Mouse (Mus musculus): Measurements from ENCODE around the gene Lrrc75a. TPM values are rescaled to one million over a fixed set of nuclear protein-coding genes. Genes with fewer than 3 reads are reported as not detected.

Lrrc75a gene
- polyA plus RNA-seq, 1 experiment: 6.9 TPM

DNA sequence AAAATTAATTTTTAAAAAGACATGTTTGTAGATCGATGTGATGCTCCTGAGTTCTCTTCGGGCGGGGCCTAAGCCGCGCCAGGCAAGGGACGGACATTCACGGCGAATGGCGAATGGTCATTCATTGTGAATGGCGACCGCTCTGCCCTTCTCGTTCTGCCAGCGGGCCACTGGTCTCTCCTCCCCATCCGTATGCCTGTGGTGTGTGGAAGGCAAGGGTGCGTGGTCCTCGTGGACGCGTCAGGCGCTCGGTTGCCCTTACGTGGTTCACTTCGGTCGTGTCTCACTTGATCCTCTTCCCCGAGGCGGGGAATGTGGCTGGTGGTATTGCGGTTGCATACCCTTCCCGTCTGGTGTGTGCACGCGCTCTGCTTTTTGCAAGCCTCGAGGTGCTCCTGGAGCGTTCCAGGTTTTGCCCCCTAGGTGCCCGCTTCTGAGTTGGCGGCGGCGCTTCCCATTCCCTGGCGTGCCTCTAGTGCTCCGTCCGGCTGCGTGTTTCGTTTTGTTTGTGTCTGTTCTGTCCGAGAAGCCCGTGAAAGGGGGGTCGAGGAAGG is 87.8 kb downstream of the Lrrc75a start:
- TF ChIP-seq CTCF (IDR thresholded peaks at IDR 0.05; ENCODE audit: borderline replicate concordance, control insufficient read depth, extremely low read depth, insufficient read depth, low read length, poor library complexity): no peak
- no peak for TF ChIP-seq POLR2A (IDR thresholded peaks at IDR 0.05; ENCODE audit: control insufficient read depth, extremely low read depth, insufficient read depth, low read length, poor library complexity)
- DNase-seq: no peak
- Histone ChIP-seq H3K27me3 (ENCODE audit: control insufficient read depth, insufficient read depth, low read length) (no peaks in the 10 kb centered on the region), H3K4me3 (ENCODE audit: control insufficient read depth, insufficient read depth, low read length) (peak overlapping the region; percentile 11; the same call in 1 of the 2 replicates), H3K27ac (ENCODE audit: control insufficient read depth, insufficient read depth, low read length) (no peak overlapping the region), H3K4me1 (replicated peaks; ENCODE audit: control insufficient read depth, insufficient read depth, low read length) (peaks cover 12% of the 10 kb centered on the region), H3K36me3 (ENCODE audit: control insufficient read depth, insufficient read depth, low read length) (no peaks in the 10 kb centered on the region; the same call in 1 of the 2 replicates)
- WGBS: 62% methylated on average over 43 of the region's 43 CpGs

GRCm38 (mm10) chr11:62558961-62559646 is 89.2 kb downstream of the Lrrc75a start:
- peak overlapping the region; percentile 25; the same call in 1 of the 2 replicates for H3K27ac ChIP-seq (ENCODE audit: control insufficient read depth, insufficient read depth, low read length)
- no peak for DNase-seq
- H3K36me3 ChIP-seq (ENCODE audit: control insufficient read depth, insufficient read depth, low read length): peaks cover 10% of the 10 kb centered on the region
- TF ChIP-seq CTCF (IDR thresholded peaks at IDR 0.05; ENCODE audit: borderline replicate concordance, control insufficient read depth, extremely low read depth, insufficient read depth, low read length, poor library complexity) (no peak), POLR2A (IDR thresholded peaks at IDR 0.05; ENCODE audit: control insufficient read depth, extremely low read depth, insufficient read depth, low read length, poor library complexity) (no peak)
- peaks cover 12% of the 10 kb centered on the region for H3K4me1 ChIP-seq (replicated peaks; ENCODE audit: control insufficient read depth, insufficient read depth, low read length)
- H3K27me3 ChIP-seq (ENCODE audit: control insufficient read depth, insufficient read depth, low read length): no peaks in the 10 kb centered on the region
- H3K4me3 ChIP-seq (ENCODE audit: control insufficient read depth, insufficient read depth, low read length): no peak overlapping the region
- WGBS: 31% methylated on average over 6 of the region's 6 CpGs

DNA sequence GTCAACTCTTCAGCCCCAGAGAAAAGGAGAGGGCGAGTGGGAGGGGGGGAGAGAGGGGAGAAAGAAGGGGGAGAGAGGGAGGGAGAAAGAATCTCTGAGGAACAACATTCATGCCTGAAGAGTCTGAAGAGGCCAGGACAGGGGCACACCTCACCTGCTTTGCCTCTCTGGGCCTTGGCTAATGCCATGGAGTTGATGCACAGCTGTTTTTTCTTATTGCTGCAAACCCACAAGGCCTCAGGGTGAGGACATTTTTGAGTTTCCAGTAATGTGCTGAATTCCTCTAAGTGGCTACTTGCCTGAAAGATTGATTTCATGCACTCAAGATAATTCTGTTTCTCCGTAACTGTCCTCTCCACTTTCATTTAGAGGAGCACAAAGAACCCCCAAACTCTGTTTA is 90.2 kb downstream of the Lrrc75a start:
- TF ChIP-seq CTCF (IDR thresholded peaks at IDR 0.05; ENCODE audit: borderline replicate concordance, control insufficient read depth, extremely low read depth, insufficient read depth, low read length, poor library complexity) (no peak), POLR2A (IDR thresholded peaks at IDR 0.05; ENCODE audit: control insufficient read depth, extremely low read depth, insufficient read depth, low read length, poor library complexity) (no peak)
- WGBS: 87% methylated on average over 2 of the region's 2 CpGs
- Histone ChIP-seq H3K27ac (ENCODE audit: control insufficient read depth, insufficient read depth, low read length) (no peak overlapping the region), H3K36me3 (ENCODE audit: control insufficient read depth, insufficient read depth, low read length) (peaks cover 20% of the 10 kb centered on the region), H3K4me3 (ENCODE audit: control insufficient read depth, insufficient read depth, low read length) (no peak overlapping the region), H3K27me3 (ENCODE audit: control insufficient read depth, insufficient read depth, low read length) (no peaks in the 10 kb centered on the region), H3K4me1 (replicated peaks; ENCODE audit: control insufficient read depth, insufficient read depth, low read length) (peaks cover 12% of the 10 kb centered on the region)
- DNase-seq: no peak

DNA sequence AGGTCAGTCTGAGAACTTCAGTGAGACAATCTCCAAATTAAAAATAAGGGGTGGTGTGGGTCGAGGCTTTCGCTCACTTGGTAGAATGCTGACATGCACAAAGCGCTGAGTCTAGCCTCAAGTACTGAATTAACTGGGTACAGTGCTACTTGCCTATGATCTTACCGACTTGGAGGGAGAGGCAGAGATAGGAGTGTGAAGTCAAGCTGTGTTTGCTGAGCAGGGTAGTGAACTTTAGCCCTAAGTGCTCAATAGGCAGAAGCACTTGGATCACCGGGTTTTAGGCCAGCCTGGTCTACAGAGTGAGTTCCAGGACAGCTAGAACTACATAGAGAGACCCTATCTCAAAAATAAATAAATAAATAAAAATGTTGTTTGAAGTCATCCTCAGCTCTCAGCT is 91.1 kb downstream of the Lrrc75a start:
- WGBS: 84% methylated on average over 5 of the region's 5 CpGs
- H3K4me3 ChIP-seq (ENCODE audit: control insufficient read depth, insufficient read depth, low read length): no peak overlapping the region
- no peak for TF ChIP-seq POLR2A (IDR thresholded peaks at IDR 0.05; ENCODE audit: control insufficient read depth, extremely low read depth, insufficient read depth, low read length, poor library complexity)
- TF ChIP-seq CTCF (IDR thresholded peaks at IDR 0.05; ENCODE audit: borderline replicate concordance, control insufficient read depth, extremely low read depth, insufficient read depth, low read length, poor library complexity): no peak
- DNase-seq: no peak
- H3K4me1 ChIP-seq (replicated peaks; ENCODE audit: control insufficient read depth, insufficient read depth, low read length): peaks cover 12% of the 10 kb centered on the region
- no peaks in the 10 kb centered on the region for H3K27me3 ChIP-seq (ENCODE audit: control insufficient read depth, insufficient read depth, low read length)
- H3K27ac ChIP-seq (ENCODE audit: control insufficient read depth, insufficient read depth, low read length): no peak overlapping the region
- H3K36me3 ChIP-seq (ENCODE audit: control insufficient read depth, insufficient read depth, low read length): peaks cover 21% of the 10 kb centered on the region

GRCm38 (mm10) chr11:62555896-62556412 is 92.4 kb downstream of the Lrrc75a start:
- no peak for DNase-seq
- no peak for TF ChIP-seq CTCF (IDR thresholded peaks at IDR 0.05; ENCODE audit: borderline replicate concordance, control insufficient read depth, extremely low read depth, insufficient read depth, low read length, poor library complexity)
- TF ChIP-seq POLR2A (IDR thresholded peaks at IDR 0.05; ENCODE audit: control insufficient read depth, extremely low read depth, insufficient read depth, low read length, poor library complexity): no peak
- no peaks in the 10 kb centered on the region for H3K27me3 ChIP-seq (ENCODE audit: control insufficient read depth, insufficient read depth, low read length)
- H3K27ac ChIP-seq (ENCODE audit: control insufficient read depth, insufficient read depth, low read length): no peak overlapping the region
- H3K4me3 ChIP-seq (ENCODE audit: control insufficient read depth, insufficient read depth, low read length): no peak overlapping the region
- peaks cover 12% of the 10 kb centered on the region for H3K4me1 ChIP-seq (replicated peaks; ENCODE audit: control insufficient read depth, insufficient read depth, low read length)
- H3K36me3 ChIP-seq (ENCODE audit: control insufficient read depth, insufficient read depth, low read length): peaks cover 21% of the 10 kb centered on the region

GRCm38 (mm10) chr11:62554934-62555517 is 93.3 kb downstream of the Lrrc75a start:
- peaks cover 21% of the 10 kb centered on the region for H3K36me3 ChIP-seq (ENCODE audit: control insufficient read depth, insufficient read depth, low read length)
- H3K4me1 ChIP-seq (replicated peaks; ENCODE audit: control insufficient read depth, insufficient read depth, low read length): peaks cover 7% of the 10 kb centered on the region
- DNase-seq: no peak
- no peak for TF ChIP-seq POLR2A (IDR thresholded peaks at IDR 0.05; ENCODE audit: control insufficient read depth, extremely low read depth, insufficient read depth, low read length, poor library complexity)
- TF ChIP-seq CTCF (IDR thresholded peaks at IDR 0.05; ENCODE audit: borderline replicate concordance, control insufficient read depth, extremely low read depth, insufficient read depth, low read length, poor library complexity): no peak
- H3K4me3 ChIP-seq (ENCODE audit: control insufficient read depth, insufficient read depth, low read length): no peak overlapping the region
- H3K27me3 ChIP-seq (ENCODE audit: control insufficient read depth, insufficient read depth, low read length): no peaks in the 10 kb centered on the region
- H3K27ac ChIP-seq (ENCODE audit: control insufficient read depth, insufficient read depth, low read length): no peak overlapping the region

Other genes starting within 250 kb of the Lrrc75a start
- gene Pigl, start 190.1 kb downstream of the Lrrc75a start, polyA plus RNA-seq (2012; rRNA removed): 8.4 and 10.5 TPM in 2 replicates
- 214 and 251 TPM in 2 replicates for gene Ncor1, start 190.0 kb downstream of the Lrrc75a start, polyA plus RNA-seq (2012; rRNA removed)
- gene Cenpv, start 109.3 kb downstream of the Lrrc75a start, polyA plus RNA-seq (2012; rRNA removed): 12.9 and 13.7 TPM in 2 replicates
- 2,301 and 2,384 TPM in 2 replicates for gene Ubb, start 97.4 kb downstream of the Lrrc75a start, polyA plus RNA-seq (2012; rRNA removed)
- 95.4 and 96.0 TPM in 2 replicates for gene Trpv2, start 74.0 kb downstream of the Lrrc75a start, polyA plus RNA-seq (2012; rRNA removed)
- 43.0 and 47.5 TPM in 2 replicates for gene Mmgt2, start 141 bp upstream of the Lrrc75a start, polyA plus RNA-seq (2012; rRNA removed)
- gene Zfp287, start 83.4 kb upstream of the Lrrc75a start, polyA plus RNA-seq (2012; rRNA removed): 1.9 and 2.0 TPM in 2 replicates
- not detected in 2 replicates for gene Gm10428, start 104.6 kb upstream of the Lrrc75a start, polyA plus RNA-seq (2012; rRNA removed)
- 4.8 and 5.0 TPM in 2 replicates for gene Zfp286, start 140.9 kb upstream of the Lrrc75a start, polyA plus RNA-seq (2012; rRNA removed)
- 7.4 and 9.0 TPM in 2 replicates for gene Trim16, start 171.7 kb upstream of the Lrrc75a start, polyA plus RNA-seq (2012; rRNA removed)
- gene Fbxw10, start 198.5 kb upstream of the Lrrc75a start, polyA plus RNA-seq (2012; rRNA removed): 4.3 and 5.2 TPM in 2 replicates
- 8.3 and 13.4 TPM in 2 replicates for gene Tvp23b, start 230.9 kb upstream of the Lrrc75a start, polyA plus RNA-seq (2012; rRNA removed)